Mouse (Mus musculus) ES-Bruce4 (cell line): ENCODE measurements around the gene Snx10.

Experiments
- CTCF ChIP-seq: IDR thresholded peaks from one replicate; pipeline ENCODE4 v1.8.1; 2011; ENCODE audit warnings: low read depth, low read length
- EP300 ChIP-seq: IDR thresholded peaks from 2 replicates; pipeline ENCODE4 v1.6.1; 2011; ENCODE audit warnings: low read depth, low read length; ENCODE audit not compliant: insufficient read depth

DNA sequence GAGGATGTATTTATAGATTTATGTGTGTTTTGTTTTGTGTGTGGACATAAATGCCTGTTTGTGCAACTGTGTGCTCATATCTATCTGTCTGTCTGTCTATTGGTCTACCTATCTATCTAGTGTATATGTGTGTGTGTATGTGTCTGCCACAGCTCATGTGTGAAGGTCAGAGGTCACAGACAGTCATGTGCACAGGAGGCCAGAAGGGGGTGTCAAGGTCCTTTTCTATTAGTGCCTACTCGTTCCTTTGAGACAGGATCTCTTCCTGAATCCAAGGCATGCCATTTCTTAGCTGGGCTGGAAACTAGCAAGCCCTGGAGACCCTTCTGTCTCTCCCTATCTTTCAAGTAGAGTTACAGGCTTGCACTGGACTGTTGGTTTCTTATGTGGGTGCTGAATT lies 78.6 kb downstream of the Snx10 start:
- TF ChIP-seq CTCF = peak; percentile 2
- no peak for TF ChIP-seq EP300
